Mouse (Mus musculus) neutrophil, adult 5-6 weeks (primary cell): Measurements from ENCODE around the gene Xylt2. TPM values are rescaled to one million over a fixed set of nuclear protein-coding genes. Genes with fewer than 3 reads are reported as not detected.
"Not testable (repeated sequence)": the region's sequence is repeated elsewhere in the genome, so short reads cannot be mapped to it uniquely, and the experiment has no call there.

ENCODE experiments used
- ATAC-seq: fragments of 151-379, 151-347 bp; 2 replicates; pipeline ENCODE4 v1.8.0; 2017; ENCODE audit warnings: mild to moderate bottlenecking, moderate TSS enrichment; ENCODE audit not compliant: insufficient number of reproducible peaks, poor library complexity, low FRiP score, severe bottlenecking; ENCODE audit errors: extremely low read depth
- total RNA-seq: library from RNA; stranded (forward); fragments of 200-1000 nt; gene quantifications from 2 replicates; pipeline ENCODE4 v1.2.3, GENCODE M21; 2017

Xylt2 gene
- total RNA-seq, 1 experiment from 2014 or later: 8.7 TPM

- no peak for ATAC-seq
Measured at GRCm38 (mm10) chr11:94681640-94682039, 4.3 kb upstream of the Xylt2 start.

- no peak for ATAC-seq
Measured at GRCm38 (mm10) chr11:94680639-94681038, 3.3 kb upstream of the Xylt2 start.

GRCm38 (mm10) chr11:94677607-94678145 is 361 bp upstream of the Xylt2 start:
- no peak for ATAC-seq

GRCm38 (mm10) chr11:94676308-94676707 is 1.0 kb downstream of the Xylt2 start:
- ATAC-seq: no peak

- ATAC-seq: no peak
Measured at GRCm38 (mm10) chr11:94675446-94675845, 1.9 kb downstream of the Xylt2 start.

- ATAC-seq: no peak
Measured at GRCm38 (mm10) chr11:94674984-94675383, 2.3 kb downstream of the Xylt2 start.

- ATAC-seq: no peak
Measured at GRCm38 (mm10) chr11:94665281-94665680, 12.0 kb downstream of the Xylt2 start.

GRCm38 (mm10) chr11:94661344-94661743 is 16.0 kb downstream of the Xylt2 start:
- ATAC-seq: no peak

GRCm38 (mm10) chr11:94653663-94654436 is 23.5 kb downstream of the Xylt2 start, which contains the start of the genes Mrpl27 and Eme1:
Gene Mrpl27 (plus strand): TSS chr11:94653767.
Gene Eme1 (minus strand): TSS chr11:94653964.
- ATAC-seq: peak; percentile 76

GRCm38 (mm10) chr11:94652973-94653372 is 24.3 kb downstream of the Xylt2 start:
- no peak for ATAC-seq

- not testable (repeated sequence) for ATAC-seq
Measured at GRCm38 (mm10) chr11:94651241-94651640, 26.1 kb downstream of the Xylt2 start.

GRCm38 (mm10) chr11:94646457-94646856 is 30.9 kb downstream of the Xylt2 start:
- ATAC-seq: no peak

GRCm38 (mm10) chr11:94644461-94645219 is 32.7 kb downstream of the Xylt2 start:
- no peak for ATAC-seq

- ATAC-seq: no peak
Measured at GRCm38 (mm10) chr11:94634431-94634830, 42.9 kb downstream of the Xylt2 start.

GRCm38 (mm10) chr11:94632988-94633387 is 44.3 kb downstream of the Xylt2 start:
- no peak for ATAC-seq

- no peak for ATAC-seq
Measured at GRCm38 (mm10) chr11:94631969-94632368, 45.3 kb downstream of the Xylt2 start.

GRCm38 (mm10) chr11:94630199-94631011 is 46.9 kb downstream of the Xylt2 start:
- no peak for ATAC-seq

GRCm38 (mm10) chr11:94629884-94630198 is 47.5 kb downstream of the Xylt2 start:
- peak; percentile 10; the same call in 1 of the 2 replicates for ATAC-seq

GRCm38 (mm10) chr11:94629199-94629883 is 48.0 kb downstream of the Xylt2 start, which contains the start of gene Lrrc59:
Gene Lrrc59 (plus strand): TSS chr11:94629767.
- ATAC-seq: peak; percentile 100
